Mouse (Mus musculus): ENCODE data around the gene Grik4. TPM values are rescaled to one million over a fixed set of nuclear protein-coding genes. Genes with fewer than 3 reads are reported as not detected.

Gene Grik4
- total RNA-seq, 1 experiment from 2014 or later: not detected

GRCm38 (mm10) chr9:42866650-42867049, 77.6 kb downstream of the Grik4 start:
- no peak for ATAC-seq (ENCODE audit: extremely low read depth, insufficient number of reproducible peaks, low FRiP score, poor library complexity, severe bottlenecking)

GRCm38 (mm10) chr9:42865036-42865829, 79.1 kb downstream of the Grik4 start:
- ATAC-seq (ENCODE audit: extremely low read depth, insufficient number of reproducible peaks, low FRiP score, poor library complexity, severe bottlenecking): no peak

- no peak for ATAC-seq (ENCODE audit: extremely low read depth, insufficient number of reproducible peaks, low FRiP score, poor library complexity, severe bottlenecking)
Observed at GRCm38 (mm10) chr9:42863360-42863759, 80.9 kb downstream of the Grik4 start.

GRCm38 (mm10) chr9:42861711-42862110, 82.6 kb downstream of the Grik4 start:
- ATAC-seq (ENCODE audit: extremely low read depth, insufficient number of reproducible peaks, low FRiP score, poor library complexity, severe bottlenecking): no peak

- no peak for ATAC-seq (ENCODE audit: extremely low read depth, insufficient number of reproducible peaks, low FRiP score, poor library complexity, severe bottlenecking)
Observed at GRCm38 (mm10) chr9:42861238-42861637, 83.1 kb downstream of the Grik4 start.

GRCm38 (mm10) chr9:42859959-42860794, 84.1 kb downstream of the Grik4 start:
- no peak for ATAC-seq (ENCODE audit: extremely low read depth, insufficient number of reproducible peaks, low FRiP score, poor library complexity, severe bottlenecking)

GRCm38 (mm10) chr9:42858998-42859690, 85.1 kb downstream of the Grik4 start:
- ATAC-seq (ENCODE audit: extremely low read depth, insufficient number of reproducible peaks, low FRiP score, poor library complexity, severe bottlenecking): no peak

- ATAC-seq (ENCODE audit: extremely low read depth, insufficient number of reproducible peaks, low FRiP score, poor library complexity, severe bottlenecking): no peak
Observed at GRCm38 (mm10) chr9:42858576-42858975, 85.7 kb downstream of the Grik4 start.

- ATAC-seq (ENCODE audit: extremely low read depth, insufficient number of reproducible peaks, low FRiP score, poor library complexity, severe bottlenecking): no peak
Observed at GRCm38 (mm10) chr9:42857756-42858155, 86.5 kb downstream of the Grik4 start.

- ATAC-seq (ENCODE audit: extremely low read depth, insufficient number of reproducible peaks, low FRiP score, poor library complexity, severe bottlenecking): no peak
Observed at GRCm38 (mm10) chr9:42853077-42853476, 91.2 kb downstream of the Grik4 start.

GRCm38 (mm10) chr9:42850063-42850462, 94.2 kb downstream of the Grik4 start:
- no peak for ATAC-seq (ENCODE audit: extremely low read depth, insufficient number of reproducible peaks, low FRiP score, poor library complexity, severe bottlenecking)

GRCm38 (mm10) chr9:42848061-42848460, 96.2 kb downstream of the Grik4 start:
- no peak for ATAC-seq (ENCODE audit: extremely low read depth, insufficient number of reproducible peaks, low FRiP score, poor library complexity, severe bottlenecking)

- ATAC-seq (ENCODE audit: extremely low read depth, insufficient number of reproducible peaks, low FRiP score, poor library complexity, severe bottlenecking): no peak
Observed at GRCm38 (mm10) chr9:42846676-42847425, 97.4 kb downstream of the Grik4 start.

GRCm38 (mm10) chr9:42846139-42846538, 98.2 kb downstream of the Grik4 start:
- ATAC-seq (ENCODE audit: extremely low read depth, insufficient number of reproducible peaks, low FRiP score, poor library complexity, severe bottlenecking): no peak

GRCm38 (mm10) chr9:42844301-42844700, 100.0 kb downstream of the Grik4 start:
- ATAC-seq (ENCODE audit: extremely low read depth, insufficient number of reproducible peaks, low FRiP score, poor library complexity, severe bottlenecking): no peak

- no peak; the same call in 1 of the 2 replicates for ATAC-seq (ENCODE audit: extremely low read depth, insufficient number of reproducible peaks, low FRiP score, poor library complexity, severe bottlenecking)
Observed at GRCm38 (mm10) chr9:42838299-42838698, 106.0 kb downstream of the Grik4 start.

GRCm38 (mm10) chr9:42837498-42837897, 106.8 kb downstream of the Grik4 start:
- no peak for ATAC-seq (ENCODE audit: extremely low read depth, insufficient number of reproducible peaks, low FRiP score, poor library complexity, severe bottlenecking)

- no peak for ATAC-seq (ENCODE audit: extremely low read depth, insufficient number of reproducible peaks, low FRiP score, poor library complexity, severe bottlenecking)
Observed at GRCm38 (mm10) chr9:42831558-42831957, 112.7 kb downstream of the Grik4 start.

- ATAC-seq (ENCODE audit: extremely low read depth, insufficient number of reproducible peaks, low FRiP score, poor library complexity, severe bottlenecking): no peak
Observed at GRCm38 (mm10) chr9:42819247-42819646, 125.0 kb downstream of the Grik4 start.

Data from neutrophil, adult 5-6 weeks (primary cell).